Mouse (Mus musculus): Measurements from ENCODE around the gene Pde9a. TPM values are rescaled to one million over a fixed set of nuclear protein-coding genes. Genes with fewer than 3 reads are reported as not detected.
A peak's percentile ranks its signal among the peaks of the same experiment; 100 is the strongest.

The Pde9a gene
- polyA plus RNA-seq, 1 experiment: 0.15 TPM

GRCm38 (mm10) chr17:31360582-31360981, 25.4 kb upstream of the Pde9a start:
- no peak overlapping the region for H3ac ChIP-seq (ENCODE audit: control insufficient read depth, insufficient read length, low read depth)
- H3K79me3 ChIP-seq (ENCODE audit: low read depth): no peaks in the 10 kb centered on the region
- no peaks in the 10 kb centered on the region for H3K36me3 ChIP-seq (ENCODE audit: control insufficient read depth, insufficient read depth)
- no peaks in the 10 kb centered on the region for H3K79me2 ChIP-seq (ENCODE audit: control insufficient read depth, insufficient read depth)
- TF ChIP-seq MYOD1 (IDR thresholded peaks at IDR 0.05; ENCODE audit: control insufficient read depth, insufficient read length, low read depth) (no peak), MAX (IDR thresholded peaks at IDR 0.05) (no peak), FOSL1 (IDR thresholded peaks at IDR 0.05; ENCODE audit: insufficient read depth, low read length, poor library complexity, severe bottlenecking) (no peak)
- H3K27me3 ChIP-seq (ENCODE audit: control insufficient read depth, insufficient read depth, insufficient read length): peaks cover 36% of the 10 kb centered on the region
- H3K4me3 ChIP-seq (ENCODE audit: insufficient read depth, poor library complexity, severe bottlenecking): no peak overlapping the region

- Histone ChIP-seq H3K79me3 (ENCODE audit: low read depth) (no peaks in the 10 kb centered on the region), H3K36me3 (ENCODE audit: control insufficient read depth, insufficient read depth) (no peaks in the 10 kb centered on the region), H3K79me2 (ENCODE audit: control insufficient read depth, insufficient read depth) (no peaks in the 10 kb centered on the region), H3ac (ENCODE audit: control insufficient read depth, insufficient read length, low read depth) (no peak overlapping the region), H3K4me3 (ENCODE audit: insufficient read depth, poor library complexity, severe bottlenecking) (no peak overlapping the region), H3K27me3 (ENCODE audit: control insufficient read depth, insufficient read depth, insufficient read length) (peaks cover 21% of the 10 kb centered on the region)
- TF ChIP-seq MYOD1 (IDR thresholded peaks at IDR 0.05; ENCODE audit: control insufficient read depth, insufficient read length, low read depth) (no peak), FOSL1 (IDR thresholded peaks at IDR 0.05; ENCODE audit: insufficient read depth, low read length, poor library complexity, severe bottlenecking) (no peak), CEBPB (IDR thresholded peaks at IDR 0.05; ENCODE audit: low read depth) (no peak), USF1 (IDR thresholded peaks at IDR 0.05; ENCODE audit: low read depth) (no peak), CTCF (IDR thresholded peaks at IDR 0.05; ENCODE audit: control insufficient read depth, insufficient read depth, insufficient read length) (no peak), MYOG (IDR thresholded peaks at IDR 0.05; ENCODE audit: control insufficient read depth, extremely low read depth, insufficient read length) (no peak), MAX (IDR thresholded peaks at IDR 0.05) (no peak)
Measured at GRCm38 (mm10) chr17:31365586-31366166, 20.3 kb upstream of the Pde9a start.

- Histone ChIP-seq H3K36me3 (ENCODE audit: control insufficient read depth, insufficient read depth) (no peaks in the 10 kb centered on the region), H3K79me3 (ENCODE audit: low read depth) (no peaks in the 10 kb centered on the region), H3K4me3 (ENCODE audit: insufficient read depth, poor library complexity, severe bottlenecking) (no peak overlapping the region), H3K27me3 (ENCODE audit: control insufficient read depth, insufficient read depth, insufficient read length) (no peaks in the 10 kb centered on the region), H3ac (ENCODE audit: control insufficient read depth, insufficient read length, low read depth) (no peak overlapping the region), H3K79me2 (ENCODE audit: control insufficient read depth, insufficient read depth) (no peaks in the 10 kb centered on the region)
- TF ChIP-seq FOSL1 (IDR thresholded peaks at IDR 0.05; ENCODE audit: insufficient read depth, low read length, poor library complexity, severe bottlenecking) (no peak), USF1 (IDR thresholded peaks at IDR 0.05; ENCODE audit: low read depth) (no peak), CTCF (IDR thresholded peaks at IDR 0.05; ENCODE audit: control insufficient read depth, insufficient read depth, insufficient read length) (no peak), MAX (IDR thresholded peaks at IDR 0.05) (no peak), MYOD1 (IDR thresholded peaks at IDR 0.05; ENCODE audit: control insufficient read depth, insufficient read length, low read depth) (no peak), CEBPB (IDR thresholded peaks at IDR 0.05; ENCODE audit: low read depth) (no peak), MYOG (IDR thresholded peaks at IDR 0.05; ENCODE audit: control insufficient read depth, extremely low read depth, insufficient read length) (no peak)
Measured at GRCm38 (mm10) chr17:31370221-31370620, 15.8 kb upstream of the Pde9a start.

DNA sequence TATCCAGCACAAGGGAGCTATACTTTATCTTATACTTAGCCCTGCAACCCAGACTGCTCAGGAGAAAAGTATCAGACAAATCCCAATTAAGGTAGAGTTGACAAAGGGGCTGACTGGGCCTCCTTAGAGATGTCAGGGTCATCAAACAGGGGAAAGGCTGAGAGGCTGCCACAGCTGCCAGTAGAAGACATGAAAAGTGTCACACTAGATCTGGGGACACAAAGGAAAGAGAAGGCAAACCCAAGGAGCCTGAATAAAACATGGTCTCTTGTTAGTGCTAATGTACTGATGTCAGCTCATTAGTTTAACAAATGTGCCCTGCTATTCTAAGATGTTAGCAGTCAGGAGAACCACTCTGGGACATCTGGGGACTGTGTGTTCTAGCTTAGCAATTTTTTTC, 15.1 kb upstream of the Pde9a start:
- H3K79me3 ChIP-seq (ENCODE audit: low read depth): no peaks in the 10 kb centered on the region
- H3K4me3 ChIP-seq (ENCODE audit: insufficient read depth, poor library complexity, severe bottlenecking): no peak overlapping the region
- no peaks in the 10 kb centered on the region for H3K27me3 ChIP-seq (ENCODE audit: control insufficient read depth, insufficient read depth, insufficient read length)
- TF ChIP-seq USF1 (IDR thresholded peaks at IDR 0.05; ENCODE audit: low read depth) (no peak), MYOD1 (IDR thresholded peaks at IDR 0.05; ENCODE audit: control insufficient read depth, insufficient read length, low read depth) (no peak), CEBPB (IDR thresholded peaks at IDR 0.05; ENCODE audit: low read depth) (no peak), FOSL1 (IDR thresholded peaks at IDR 0.05; ENCODE audit: insufficient read depth, low read length, poor library complexity, severe bottlenecking) (no peak), MAX (IDR thresholded peaks at IDR 0.05) (no peak), CTCF (IDR thresholded peaks at IDR 0.05; ENCODE audit: control insufficient read depth, insufficient read depth, insufficient read length) (no peak), MYOG (IDR thresholded peaks at IDR 0.05; ENCODE audit: control insufficient read depth, extremely low read depth, insufficient read length) (no peak)
- no peak overlapping the region for H3ac ChIP-seq (ENCODE audit: control insufficient read depth, insufficient read length, low read depth)
- H3K79me2 ChIP-seq (ENCODE audit: control insufficient read depth, insufficient read depth): no peaks in the 10 kb centered on the region
- no peaks in the 10 kb centered on the region for H3K36me3 ChIP-seq (ENCODE audit: control insufficient read depth, insufficient read depth)

DNA sequence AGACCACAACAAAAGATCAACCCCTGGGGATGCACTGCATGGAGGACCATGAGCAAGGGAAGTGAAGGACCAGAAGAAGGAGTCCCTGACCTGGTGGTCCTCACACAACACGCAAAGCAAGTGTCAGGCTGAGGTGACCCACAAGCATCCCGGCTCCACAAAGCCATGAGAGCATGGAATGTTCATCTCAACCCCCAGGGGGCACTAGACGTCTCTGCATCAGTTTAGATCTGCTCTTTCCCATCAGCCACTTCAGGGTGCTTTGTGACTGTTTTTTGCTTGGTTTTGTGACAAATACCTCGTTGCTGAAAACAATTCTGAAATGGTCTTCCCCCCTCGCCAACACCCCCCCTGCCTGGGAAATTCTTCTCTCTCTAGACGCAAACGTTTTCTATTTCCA, 8.0 kb upstream of the Pde9a start:
- Histone ChIP-seq H3K4me3 (ENCODE audit: insufficient read depth, poor library complexity, severe bottlenecking) (no peak overlapping the region), H3K79me2 (ENCODE audit: control insufficient read depth, insufficient read depth) (no peaks in the 10 kb centered on the region), H3K36me3 (ENCODE audit: control insufficient read depth, insufficient read depth) (no peaks in the 10 kb centered on the region), H3ac (ENCODE audit: control insufficient read depth, insufficient read length, low read depth) (no peak overlapping the region), H3K27me3 (ENCODE audit: control insufficient read depth, insufficient read depth, insufficient read length) (peaks cover 12% of the 10 kb centered on the region), H3K79me3 (ENCODE audit: low read depth) (no peaks in the 10 kb centered on the region)
- peak; percentile 31 for TF ChIP-seq CTCF (IDR thresholded peaks at IDR 0.05; ENCODE audit: control insufficient read depth, insufficient read depth, insufficient read length)
- TF ChIP-seq MYOD1 (IDR thresholded peaks at IDR 0.05; ENCODE audit: control insufficient read depth, insufficient read length, low read depth): no peak

DNA sequence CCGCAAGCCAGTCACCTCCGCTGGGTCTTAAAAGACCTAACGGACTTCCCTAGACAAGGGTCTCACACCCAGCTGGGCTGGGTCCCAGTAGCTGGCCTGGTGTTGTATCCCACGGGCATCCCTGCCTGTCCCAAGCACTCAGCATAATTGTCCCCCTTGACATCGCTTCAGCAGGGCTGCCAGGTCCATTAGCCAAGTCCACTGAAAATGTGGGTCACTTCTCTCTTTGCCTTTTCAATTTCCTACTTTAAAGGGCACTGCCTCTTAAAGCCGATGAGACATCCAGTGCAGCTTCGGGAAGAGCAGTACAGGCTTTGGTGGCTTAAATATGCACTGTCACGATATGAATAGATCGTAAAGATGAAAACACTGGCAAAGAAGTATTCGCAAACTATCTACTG, 7.6 kb upstream of the Pde9a start:
- no peak for TF ChIP-seq CTCF (IDR thresholded peaks at IDR 0.05; ENCODE audit: control insufficient read depth, insufficient read depth, insufficient read length)
- TF ChIP-seq MYOG (IDR thresholded peaks at IDR 0.05; ENCODE audit: control insufficient read depth, extremely low read depth, insufficient read length): no peak
- no peak for TF ChIP-seq CEBPB (IDR thresholded peaks at IDR 0.05; ENCODE audit: low read depth)
- no peak for TF ChIP-seq USF1 (IDR thresholded peaks at IDR 0.05; ENCODE audit: low read depth)
- no peak for TF ChIP-seq FOSL1 (IDR thresholded peaks at IDR 0.05; ENCODE audit: insufficient read depth, low read length, poor library complexity, severe bottlenecking)
- TF ChIP-seq MYOD1 (IDR thresholded peaks at IDR 0.05; ENCODE audit: control insufficient read depth, insufficient read length, low read depth): no peak
- no peak for TF ChIP-seq MAX (IDR thresholded peaks at IDR 0.05)
- Histone ChIP-seq H3K27me3 (ENCODE audit: control insufficient read depth, insufficient read depth, insufficient read length) (peaks cover 12% of the 10 kb centered on the region), H3ac (ENCODE audit: control insufficient read depth, insufficient read length, low read depth) (no peak overlapping the region), H3K79me2 (ENCODE audit: control insufficient read depth, insufficient read depth) (no peaks in the 10 kb centered on the region), H3K36me3 (ENCODE audit: control insufficient read depth, insufficient read depth) (no peaks in the 10 kb centered on the region), H3K4me3 (ENCODE audit: insufficient read depth, poor library complexity, severe bottlenecking) (no peak overlapping the region), H3K79me3 (ENCODE audit: low read depth) (no peaks in the 10 kb centered on the region)
